Mouse (Mus musculus) CH12.LX (cell line): ENCODE results near the gene Tmc3. TPM values are rescaled to one million over a fixed set of nuclear protein-coding genes. Genes with fewer than 3 reads are reported as not detected.

Source experiments
- DNase-seq: peaks from one replicate; pipeline ENCODE4 v3.0.0-alpha.2; 2013; ENCODE audit errors: extremely low read depth
- H3K27ac ChIP-seq: 2 replicates; pipeline ENCODE4 v1.5.1; 2012; ENCODE audit warnings: low read depth, mild to moderate bottlenecking, control low read depth, moderate library complexity; ENCODE audit not compliant: insufficient read depth
- H3K27me3 ChIP-seq: replicated peaks from 2 replicates; pipeline ENCODE3; 2012; ENCODE audit warnings: inconsistent platforms
- H3K36me3 ChIP-seq, 2 experiments: replicated peaks in 1 of 2; 2 replicates each; pipeline versions ENCODE3 to v1.6.1; 2012; ENCODE audit warnings: inconsistent platforms in 1 of 2, low read length in 1 of 2, mild to moderate bottlenecking in 1 of 2, mixed read lengths in 1 of 2, moderate library complexity in 1 of 2; ENCODE audit not compliant: control insufficient read depth in 1 of 2, insufficient read depth in 1 of 2
- H3K4me1 ChIP-seq, 2 experiments: 2 replicates each; pipeline ENCODE4 v1.6.1; 2012; ENCODE audit warnings: inconsistent platforms in 1 of 2, moderate library complexity in 1 of 2; ENCODE audit not compliant: insufficient read depth in 2 of 2, control insufficient read depth in 1 of 2
- H3K4me2 ChIP-seq: 2 replicates; pipeline ENCODE4 v1.6.1; 2012; ENCODE audit warnings: low read depth, mild to moderate bottlenecking, control low read depth; ENCODE audit not compliant: poor library complexity, insufficient read depth, severe bottlenecking
- H3K4me3 ChIP-seq, 3 experiments: fragments of 150-350 bp in 1 of 3; sonication (generic) in 1 of 3; replicated peaks in 1 of 3; 2 replicates each; pipeline versions ENCODE3 to v1.5.1; 2011 to 2012; ENCODE audit warnings: low read depth in 2 of 3, low read length in 2 of 3, mild to moderate bottlenecking in 2 of 3, moderate library complexity in 2 of 3, control low read depth in 1 of 3, improper control_type of control experiment in 1 of 3, inconsistent platforms in 1 of 3, mixed read lengths in 1 of 3; ENCODE audit not compliant: poor library complexity in 1 of 3
- H3K79me2 ChIP-seq: replicated peaks from 2 replicates; pipeline ENCODE4 v1.6.1; 2012; ENCODE audit warnings: mild to moderate bottlenecking, moderate library complexity; ENCODE audit not compliant: control insufficient read depth, poor library complexity, insufficient read depth, severe bottlenecking; ENCODE audit errors: extremely low read depth
- H3K9ac ChIP-seq: 2 replicates; pipeline ENCODE4 v1.6.1; 2012; ENCODE audit warnings: low read depth, mild to moderate bottlenecking, control low read depth, moderate library complexity; ENCODE audit not compliant: insufficient read depth
- H3K9me3 ChIP-seq: replicated peaks from 2 replicates; pipeline ENCODE3; 2012; ENCODE audit warnings: low read length, inconsistent platforms, mixed read lengths
- BHLHE40 ChIP-seq: IDR thresholded peaks from 2 replicates; pipeline ENCODE4 v1.6.1; 2011; ENCODE audit warnings: mild to moderate bottlenecking, low read depth, low read length, improper control_type of control experiment
- CHD1 ChIP-seq: IDR thresholded peaks from 2 replicates; pipeline ENCODE4 v1.6.1; 2012; ENCODE audit warnings: low read depth, low read length, improper control_type of control experiment, inconsistent platforms
- ELF1 ChIP-seq: IDR thresholded peaks from 2 replicates; pipeline ENCODE4 v1.6.1; 2014; ENCODE audit warnings: low read depth, mild to moderate bottlenecking, inconsistent platforms, low read length, improper control_type of control experiment
- EP300 ChIP-seq: IDR thresholded peaks from 2 replicates; pipeline ENCODE4 v1.6.1; 2011; ENCODE audit warnings: low read length, improper control_type of control experiment
- ETS1 ChIP-seq: conservative IDR thresholded peaks from 2 replicates; pipeline ENCODE4 v1.6.1; 2012; ENCODE audit warnings: low read depth, mild to moderate bottlenecking, inconsistent platforms, low read length, improper control_type of control experiment, moderate library complexity
- GABPA ChIP-seq: IDR thresholded peaks from 2 replicates; pipeline ENCODE4 v1.6.1; 2012; ENCODE audit warnings: low read depth, low read length, improper control_type of control experiment, inconsistent platforms; ENCODE audit not compliant: insufficient replicate concordance
- IRF4 ChIP-seq: IDR thresholded peaks from 2 replicates; pipeline ENCODE4 v1.6.1; 2014; ENCODE audit warnings: low read depth, mild to moderate bottlenecking, inconsistent platforms, low read length, improper control_type of control experiment
- KAT2A ChIP-seq: IDR thresholded peaks from 2 replicates; pipeline ENCODE4 v1.6.1; 2012; ENCODE audit warnings: low read length, improper control_type of control experiment, inconsistent platforms; ENCODE audit not compliant: insufficient replicate concordance
- MAFK ChIP-seq: IDR thresholded peaks from 2 replicates; pipeline ENCODE4 v1.6.1; 2011; ENCODE audit warnings: low read length, improper control_type of control experiment; ENCODE audit not compliant: insufficient replicate concordance
- MAX ChIP-seq: IDR thresholded peaks from 2 replicates; pipeline ENCODE4 v1.6.1; 2011; ENCODE audit warnings: low read length, improper control_type of control experiment
- MAZ ChIP-seq: IDR thresholded peaks from 2 replicates; pipeline ENCODE4 v1.6.1; 2012; ENCODE audit warnings: low read depth, mild to moderate bottlenecking, inconsistent platforms, low read length, improper control_type of control experiment, moderate library complexity
- MEF2A ChIP-seq: IDR thresholded peaks from 2 replicates; pipeline ENCODE4 v1.6.1; 2014; ENCODE audit warnings: low read depth, mild to moderate bottlenecking, inconsistent platforms, low read length, improper control_type of control experiment, borderline replicate concordance
- MXI1 ChIP-seq: IDR thresholded peaks from 2 replicates; pipeline ENCODE4 v1.6.1; 2011; ENCODE audit warnings: mild to moderate bottlenecking, low read depth, low read length, improper control_type of control experiment
- MYC ChIP-seq: IDR thresholded peaks from 2 replicates; pipeline ENCODE4 v1.6.1; 2011; ENCODE audit warnings: low read depth, mild to moderate bottlenecking, improper control_type of control experiment, low read length
- PAX5 ChIP-seq: IDR thresholded peaks from 2 replicates; pipeline ENCODE4 v1.6.1; 2012; ENCODE audit warnings: low read length, inconsistent platforms, mixed read lengths
- POLR2AphosphoS2 ChIP-seq: IDR thresholded peaks from 2 replicates; pipeline ENCODE4 v1.6.1; 2011; ENCODE audit warnings: low read depth, low read length, improper control_type of control experiment
- RCOR1 ChIP-seq: conservative IDR thresholded peaks from 2 replicates; pipeline ENCODE4 v1.6.1; 2012; ENCODE audit warnings: low read depth, mild to moderate bottlenecking, inconsistent platforms, low read length, improper control_type of control experiment
- SIN3A ChIP-seq: IDR thresholded peaks from 2 replicates; pipeline ENCODE4 v1.6.1; 2012; ENCODE audit warnings: low read length, improper control_type of control experiment, inconsistent platforms
- SMC3 ChIP-seq: IDR thresholded peaks from 2 replicates; pipeline ENCODE4 v1.6.1; 2011; ENCODE audit warnings: low read depth, low read length, improper control_type of control experiment
- USF1 ChIP-seq: IDR thresholded peaks from 2 replicates; pipeline ENCODE4 v1.6.1; 2014; ENCODE audit warnings: low read depth, mild to moderate bottlenecking, inconsistent platforms, low read length, improper control_type of control experiment
- ZMIZ1 ChIP-seq: IDR thresholded peaks from 2 replicates; pipeline ENCODE4 v1.6.1; 2012; ENCODE audit warnings: low read depth, mild to moderate bottlenecking, inconsistent platforms, low read length, improper control_type of control experiment
- ZNF384 ChIP-seq: IDR thresholded peaks from 2 replicates; pipeline ENCODE4 v1.6.1; 2012; ENCODE audit warnings: low read depth, low read length, improper control_type of control experiment, inconsistent platforms
- dilution Hi-C: fragments of 300-500 bp; cut with MboI; formaldehyde crosslinking; loops from 2 replicates; pipeline ENCODE4 v1.14.3; 2020; ENCODE audit warnings: low sequenced_read_pairs; ENCODE audit not compliant: extremely low pct_unique_long_range_greater_than_20kb, extremely low pct_ligation_motif_present
- in situ Hi-C: fragments of 300-500 bp; cut with MboI; formaldehyde crosslinking; loops from 3 replicates; pipeline ENCODE4 v1.14.3; 2019; ENCODE audit warnings: low sequenced_read_pairs, low pct_ligation_motif_present, low pct_unique_long_range_greater_than_20kb, mixed read lengths
- polyA plus RNA-seq: library from polyadenylated mRNA; unstranded; fragments of >175 nt; gene quantifications from 2 replicates; pipeline ENCODE4 v1.2.1, GENCODE M21; 2012; ENCODE audit warnings: low read depth; ENCODE audit not compliant: insufficient read length
- total RNA-seq, 2 experiments: library from RNA; depleted of rRNA; stranded (reverse); fragments of 300-350 nt in 1 of 2; fragments of >200 nt in 1 of 2; gene quantifications; 2 replicates each; pipeline ENCODE4 v1.2.3; 2012 to 2014

The Tmc3 gene
- total and polyA plus RNA-seq, 3 experiments: 1.2 to 3.0 (median 2.2) TPM

- dilution Hi-C loops (no loop called here), in situ Hi-C loops (no loop called here)
- no peak for DNase-seq
- Histone ChIP-seq H3K36me3 (peaks cover 14 to 82% of the 10 kb centered on the region in 2 experiments), H3K4me1 (peaks cover 0 to 18% of the 10 kb centered on the region in 2 experiments; a peak in 2 of 4 replicates), H3K79me2 (no peaks in the 10 kb centered on the region), H3K4me3 (no peak overlapping the region), H3K9me3 (no peaks in the 10 kb centered on the region), H3K27me3 (no peaks in the 10 kb centered on the region), H3K4me2 (no peak overlapping the region), H3K27ac (no peak overlapping the region), H3K9ac (no peak overlapping the region)
- no peak for TF ChIP-seq CHD1
- TF ChIP-seq SIN3A: no peak
- no peak for TF ChIP-seq USF1
- no peak for TF ChIP-seq RCOR1
- no peak for TF ChIP-seq ETS1
- no peak for TF ChIP-seq GABPA
- no peak for TF ChIP-seq KAT2A
- TF ChIP-seq ELF1: no peak
- TF ChIP-seq MAFK: no peak
- TF ChIP-seq MAX: no peak
- TF ChIP-seq IRF4: no peak
Measured at GRCm38 (mm10) chr7:83609891-83610290, 25.2 kb downstream of the Tmc3 start.

DNA sequence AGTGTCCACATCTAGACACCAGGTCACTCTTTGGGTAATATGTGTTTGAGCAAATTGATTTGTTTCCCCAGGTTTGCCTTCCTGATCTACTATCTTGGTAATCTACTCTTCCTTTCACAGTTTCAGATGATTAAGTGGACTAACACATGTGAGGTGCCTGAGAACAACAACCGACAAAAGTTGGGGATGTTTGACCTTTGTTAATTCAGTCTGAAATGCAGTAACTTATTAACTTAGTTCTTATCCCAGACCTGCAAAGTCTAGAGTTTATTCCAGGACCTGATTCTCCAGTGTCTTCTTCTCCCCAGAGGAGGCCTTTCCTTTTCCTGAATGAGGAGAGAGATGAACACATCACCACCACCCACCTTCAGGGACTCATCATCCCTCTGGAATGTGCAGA, 27.2 kb downstream of the Tmc3 start:
- no peaks in the 10 kb centered on the region for H3K27me3 ChIP-seq
- no peak overlapping the region for H3K4me2 ChIP-seq
- TF ChIP-seq MEF2A (no peak), MXI1 (no peak), ZMIZ1 (no peak), BHLHE40 (no peak), PAX5 (no peak), MYC (no peak), POLR2AphosphoS2 (no peak), EP300 (no peak), CHD1 (no peak), MAFK (no peak), SMC3 (no peak), IRF4 (no peak), MAX (no peak), MAZ (no peak), ZNF384 (no peak)
- H3K9ac ChIP-seq: no peak overlapping the region
- no peak overlapping the region for H3K4me3 ChIP-seq
- H3K4me1 ChIP-seq: peaks cover 4 to 32% of the 10 kb centered on the region in 2 experiments
- peaks cover 14 to 80% of the 10 kb centered on the region in 2 experiments for H3K36me3 ChIP-seq
- DNase-seq: no peak
- H3K27ac ChIP-seq: no peak overlapping the region
- in situ Hi-C loops: no loop called here
- no peaks in the 10 kb centered on the region for H3K9me3 ChIP-seq
- dilution Hi-C loops: no loop called here
- no peaks in the 10 kb centered on the region for H3K79me2 ChIP-seq
